Mouse (Mus musculus) lung, embryonic 14.5 days (tissue): ENCODE measurements around the gene Rsbn1. TPM values are rescaled to one million over a fixed set of nuclear protein-coding genes. Genes with fewer than 3 reads are reported as not detected.
A peak's percentile ranks its signal among the peaks of the same experiment; 100 is the strongest.

Source experiments
- ATAC-seq: fragments of 200-750 bp; cut with Nextera tagmentation; 2 replicates; pipeline ENCODE4 v1.8.0; 2017; ENCODE audit warnings: mild to moderate bottlenecking, moderate TSS enrichment, moderate library complexity; ENCODE audit not compliant: insufficient read depth
- DNase-seq: peaks from one replicate; pipeline ENCODE4 v3.0.0-alpha.2; 2015
- H3K27ac ChIP-seq: fragments of 300-500 bp; sonication (generic); 2 replicates; pipeline ENCODE4 v1.5.1; 2014; ENCODE audit warnings: low read depth, mild to moderate bottlenecking, moderate library complexity
- H3K27me3 ChIP-seq: fragments of 300-500 bp; sonication (generic); 2 replicates; pipeline ENCODE4 v1.6.1; 2014; ENCODE audit warnings: low read length, control low read depth; ENCODE audit not compliant: insufficient read depth
- H3K36me3 ChIP-seq: fragments of 300-500 bp; sonication (generic); 2 replicates; pipeline ENCODE4 v1.6.1; 2014; ENCODE audit warnings: control low read depth; ENCODE audit not compliant: insufficient read depth
- H3K4me1 ChIP-seq: fragments of 300-500 bp; sonication (generic); 2 replicates; pipeline ENCODE4 v1.6.1; 2014; ENCODE audit warnings: antibody characterized with exemption, control low read depth; ENCODE audit not compliant: insufficient read depth
- H3K4me2 ChIP-seq: fragments of 300-500 bp; sonication (generic); 2 replicates; pipeline ENCODE4 v1.6.1; 2014; ENCODE audit warnings: mild to moderate bottlenecking
- H3K4me3 ChIP-seq: fragments of 300-500 bp; sonication (generic); 2 replicates; pipeline ENCODE4 v1.5.1; 2014; ENCODE audit warnings: low read depth, low read length
- H3K9ac ChIP-seq: fragments of 300-500 bp; sonication (generic); 2 replicates; pipeline ENCODE4 v1.6.1; 2014
- H3K9me3 ChIP-seq: fragments of 300-500 bp; sonication (generic); 2 replicates; pipeline ENCODE4 v1.6.1; 2016; ENCODE audit warnings: low read depth, low read length, control low read depth
- CTCF ChIP-seq: IDR thresholded peaks from 2 replicates; pipeline ENCODE4 v1.5.1; 2016; ENCODE audit warnings: antibody characterized with exemption, low read depth
- WGBS: fragments of 180-500 bp; shearing (Covaris S2); extraction: QIAGEN DNeasy Blood & Tissue Kit; methylation state at CpG from one replicate; pipeline ENCODE4 v1.1.7; 2014; 5-methylcytosine and 5-hydroxymethylcytosine counted together
- polyA plus RNA-seq: library from polyadenylated mRNA; unstranded; fragments of >200 nt; fragmentation: Nextera tagmentation; extraction: Ambion mirVana; gene quantifications from 2 replicates; pipeline ENCODE4 v1.2.1, GENCODE M21; 2014

Rsbn1 gene
- polyA plus RNA-seq, 1 experiment from 2014 or later, result 12.9 TPM

- DNase-seq (no peak), ATAC-seq (no peak)
- H3K4me1 ChIP-seq, result no peaks in the 10 kb centered on the region
- peaks cover 53% of the 10 kb centered on the region for H3K36me3 ChIP-seq
- H3K4me3 ChIP-seq, result no peak overlapping the region
- 94% methylated on average over 2 of the region's 2 CpGs for WGBS
- TF ChIP-seq CTCF, result no peak
- no peak overlapping the region for H3K4me2 ChIP-seq
- no peaks in the 10 kb centered on the region for H3K27me3 ChIP-seq
- H3K9ac ChIP-seq, result no peak overlapping the region
- no peaks in the 10 kb centered on the region for H3K9me3 ChIP-seq
- no peak overlapping the region for H3K27ac ChIP-seq
These were observed 71.3 kb downstream of the Rsbn1 start for GRCm38 (mm10) chr3:103985194-103985593.

- H3K4me3 ChIP-seq, result no peak overlapping the region
- no peak overlapping the region for H3K27ac ChIP-seq
- no peak for TF ChIP-seq CTCF
- peak; percentile 18 for DNase-seq
- no peaks in the 10 kb centered on the region for H3K27me3 ChIP-seq
- no peak for ATAC-seq
- peaks cover 62% of the 10 kb centered on the region for H3K36me3 ChIP-seq
- WGBS, result 37% methylated on average over 5 of the region's 5 CpGs
- H3K4me1 ChIP-seq, result no peaks in the 10 kb centered on the region
- no peaks in the 10 kb centered on the region for H3K9me3 ChIP-seq
- H3K9ac ChIP-seq, result no peak overlapping the region
- no peak overlapping the region for H3K4me2 ChIP-seq
These were observed 74.0 kb downstream of the Rsbn1 start for GRCm38 (mm10) chr3:103987831-103988432.

GRCm38 (mm10) chr3:103989352-103989751 lies 75.4 kb downstream of the Rsbn1 start:
- H3K4me3 ChIP-seq, result no peak overlapping the region
- DNase-seq, result no peak
- no peaks in the 10 kb centered on the region for H3K27me3 ChIP-seq
- no peaks in the 10 kb centered on the region for H3K4me1 ChIP-seq
- no peak overlapping the region for H3K27ac ChIP-seq
- H3K9me3 ChIP-seq, result no peaks in the 10 kb centered on the region
- no peak for ATAC-seq
- WGBS, result 80% methylated on average over 4 of the region's 4 CpGs
- no peak overlapping the region for H3K4me2 ChIP-seq
- H3K9ac ChIP-seq, result no peak overlapping the region
- H3K36me3 ChIP-seq, result peaks cover 68% of the 10 kb centered on the region
- TF ChIP-seq CTCF, result no peak

- H3K36me3 ChIP-seq, result peaks cover 64% of the 10 kb centered on the region
- no peaks in the 10 kb centered on the region for H3K4me1 ChIP-seq
- H3K27me3 ChIP-seq, result no peaks in the 10 kb centered on the region
- H3K27ac ChIP-seq, result no peak overlapping the region
- H3K4me3 ChIP-seq, result no peak overlapping the region
- 93% methylated on average over 3 of the region's 3 CpGs for WGBS
- H3K4me2 ChIP-seq, result no peak overlapping the region
- H3K9me3 ChIP-seq, result no peaks in the 10 kb centered on the region
- TF ChIP-seq CTCF, result no peak
- H3K9ac ChIP-seq, result no peak overlapping the region
- DNase-seq (no peak), ATAC-seq (no peak)
These were observed 77.4 kb downstream of the Rsbn1 start for GRCm38 (mm10) chr3:103991271-103991670.

- Histone ChIP-seq H3K4me2 (no peak overlapping the region), H3K4me1 (no peaks in the 10 kb centered on the region), H3K36me3 (peaks cover 46% of the 10 kb centered on the region), H3K9ac (no peak overlapping the region), H3K9me3 (no peaks in the 10 kb centered on the region), H3K27ac (no peak overlapping the region), H3K27me3 (no peaks in the 10 kb centered on the region), H3K4me3 (no peak overlapping the region)
- no peak for TF ChIP-seq CTCF
- WGBS, result 88% methylated on average over 4 of the region's 4 CpGs
- DNase-seq (no peak), ATAC-seq (no peak)
These were observed 84.8 kb downstream of the Rsbn1 start for GRCm38 (mm10) chr3:103998724-103999123.

- Histone ChIP-seq H3K9ac (no peak overlapping the region), H3K4me2 (no peak overlapping the region), H3K9me3 (no peaks in the 10 kb centered on the region), H3K27ac (no peak overlapping the region), H3K4me1 (no peaks in the 10 kb centered on the region), H3K27me3 (no peaks in the 10 kb centered on the region), H3K36me3 (peaks cover 49% of the 10 kb centered on the region), H3K4me3 (no peak overlapping the region)
- no peak for TF ChIP-seq CTCF
- ATAC-seq (no peak), DNase-seq (no peak)
- 91% methylated on average over 8 of the region's 8 CpGs for WGBS
These were observed 93.1 kb downstream of the Rsbn1 start for GRCm38 (mm10) chr3:104006896-104007466.

GRCm38 (mm10) chr3:104007479-104007878 lies 93.6 kb downstream of the Rsbn1 start:
- no peak for ATAC-seq
- Histone ChIP-seq H3K36me3 (peaks cover 53% of the 10 kb centered on the region), H3K4me3 (no peak overlapping the region), H3K27ac (no peak overlapping the region), H3K9me3 (no peaks in the 10 kb centered on the region), H3K4me1 (no peaks in the 10 kb centered on the region), H3K4me2 (no peak overlapping the region), H3K9ac (no peak overlapping the region), H3K27me3 (no peaks in the 10 kb centered on the region)
- peak; percentile 26 for DNase-seq
- WGBS, result 78% methylated on average over 8 of the region's 8 CpGs
- TF ChIP-seq CTCF, result no peak
